Mouse (Mus musculus): ENCODE measurements around the gene Magi1. TPM values are rescaled to one million over a fixed set of nuclear protein-coding genes. Genes with fewer than 3 reads are reported as not detected.
A peak's percentile ranks its signal among the peaks of the same experiment; 100 is the strongest.
"Not testable (repeated sequence)": the region's sequence is repeated elsewhere in the genome, so short reads cannot be mapped to it uniquely, and the experiment has no call there.

Magi1 gene
- polyA plus RNA-seq, 1 experiment, result 74.6 TPM

DNA sequence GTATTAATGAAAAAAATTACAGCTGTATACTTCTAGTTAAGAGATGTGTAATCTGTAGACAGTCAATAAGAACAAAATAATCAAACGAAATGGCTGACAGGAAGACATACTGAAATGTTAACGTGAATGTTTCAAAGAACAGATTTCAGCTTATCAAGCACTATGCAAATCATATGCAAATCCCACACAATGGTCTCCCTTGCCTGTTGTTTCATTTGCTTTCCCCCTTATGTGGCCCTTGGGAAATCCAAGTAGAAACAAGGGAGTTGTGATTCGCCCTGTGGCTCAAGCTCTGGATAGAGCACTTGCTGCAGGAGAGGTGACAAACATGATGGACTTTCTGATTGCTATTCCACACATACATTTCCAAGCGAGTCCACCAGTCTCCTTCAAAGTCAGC, 275.1 kb downstream of the Magi1 start:
- TF ChIP-seq POLR2A (IDR thresholded peaks at IDR 0.05; ENCODE audit: borderline replicate concordance, extremely low read depth, insufficient read depth, insufficient read length, poor library complexity, severe bottlenecking) (no peak), CTCF (IDR thresholded peaks at IDR 0.05; ENCODE audit: borderline replicate concordance, extremely low read depth, insufficient read depth, insufficient read length) (no peak)
- DNase-seq (ENCODE audit: low read depth), result peak; percentile 58

DNA sequence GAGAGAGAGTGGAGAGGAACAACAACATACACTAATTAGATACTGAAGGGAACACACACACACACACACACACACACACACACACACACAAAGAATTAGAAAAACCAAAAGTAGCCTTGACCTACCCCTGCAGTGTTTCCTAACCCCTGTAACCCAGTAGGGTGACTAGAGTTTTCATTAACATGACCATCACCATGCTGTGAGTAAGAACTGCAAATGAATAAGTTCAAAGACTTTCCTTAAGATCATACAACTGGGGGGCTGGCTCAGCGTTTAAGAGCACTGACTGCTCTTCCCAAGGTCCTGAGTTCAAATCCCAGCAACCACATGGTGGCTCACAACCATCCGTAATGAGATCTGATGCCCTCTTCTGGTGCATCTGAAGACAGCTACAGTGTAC, 280.1 kb downstream of the Magi1 start:
- not testable (repeated sequence) for DNase-seq (ENCODE audit: low read depth)

GRCm38 (mm10) chr6:93996841-93997485, 286.8 kb downstream of the Magi1 start:
- TF ChIP-seq CTCF (IDR thresholded peaks at IDR 0.05; ENCODE audit: borderline replicate concordance, extremely low read depth, insufficient read depth, insufficient read length), result no peak
- DNase-seq (ENCODE audit: low read depth), result peak; percentile 50

- no peak for DNase-seq (ENCODE audit: low read depth)
- no peak for TF ChIP-seq CTCF (IDR thresholded peaks at IDR 0.05; ENCODE audit: borderline replicate concordance, extremely low read depth, insufficient read depth, insufficient read length)
These were observed 296.2 kb downstream of the Magi1 start for GRCm38 (mm10) chr6:93987561-93987960.

DNA sequence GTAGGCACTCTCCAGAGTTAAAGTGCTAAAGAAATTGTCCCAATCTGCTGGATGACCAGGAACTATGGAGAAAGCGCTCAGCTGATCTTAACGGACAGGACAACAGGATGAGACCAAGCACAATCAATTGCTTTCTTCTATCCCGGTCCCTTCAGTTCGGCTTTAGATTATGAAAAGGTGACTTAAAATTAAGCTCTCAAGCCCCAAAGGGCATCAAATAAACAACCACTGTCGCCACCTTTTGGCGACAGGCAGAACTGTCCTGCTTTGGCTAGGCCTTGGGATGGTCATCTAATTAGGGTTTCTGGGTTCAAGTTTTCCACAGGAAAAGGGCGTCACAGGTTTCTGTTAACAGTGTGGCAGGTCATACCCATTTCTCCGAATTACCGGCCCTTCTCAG, 298.6 kb downstream of the Magi1 start:
- peak; percentile 58 for DNase-seq (ENCODE audit: low read depth)

DNA sequence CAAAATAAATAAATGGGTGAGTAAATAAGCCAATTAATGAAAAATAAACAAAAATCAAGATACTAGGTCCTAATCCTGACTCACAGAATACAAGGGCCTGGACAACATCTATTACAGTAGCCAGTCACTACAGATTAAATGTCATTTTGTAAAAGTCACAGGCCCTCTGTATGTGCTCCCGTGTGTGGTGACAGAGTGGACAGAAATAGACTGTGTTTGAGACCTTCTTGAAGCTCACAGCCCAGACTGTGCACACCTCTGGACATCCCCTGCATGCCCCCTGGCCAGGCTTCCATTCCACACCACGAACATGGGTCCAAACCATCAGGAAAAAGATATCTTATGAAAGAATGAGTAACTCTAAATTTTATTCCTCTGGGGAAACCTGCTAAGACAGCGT, 300.2 kb downstream of the Magi1 start:
- no peak for TF ChIP-seq POLR2A (IDR thresholded peaks at IDR 0.05; ENCODE audit: borderline replicate concordance, extremely low read depth, insufficient read depth, insufficient read length, poor library complexity, severe bottlenecking)
- no peak for TF ChIP-seq CTCF (IDR thresholded peaks at IDR 0.05; ENCODE audit: borderline replicate concordance, extremely low read depth, insufficient read depth, insufficient read length)
- no peak for DNase-seq (ENCODE audit: low read depth)

More for the DNA sequence above, 298.6 kb downstream of the Magi1 start:
- TF ChIP-seq POLR2A (IDR thresholded peaks at IDR 0.05; ENCODE audit: borderline replicate concordance, extremely low read depth, insufficient read depth, insufficient read length, poor library complexity, severe bottlenecking) (no peak), CTCF (IDR thresholded peaks at IDR 0.05; ENCODE audit: borderline replicate concordance, extremely low read depth, insufficient read depth, insufficient read length) (peak; percentile 75; the same call in 1 of the 2 replicates)

- DNase-seq (ENCODE audit: low read depth), result peak; percentile 57
- TF ChIP-seq POLR2A (IDR thresholded peaks at IDR 0.05; ENCODE audit: borderline replicate concordance, extremely low read depth, insufficient read depth, insufficient read length, poor library complexity, severe bottlenecking) (no peak), CTCF (IDR thresholded peaks at IDR 0.05; ENCODE audit: borderline replicate concordance, extremely low read depth, insufficient read depth, insufficient read length) (no peak)
These were observed 302.5 kb downstream of the Magi1 start for GRCm38 (mm10) chr6:93981211-93981610.

DNA sequence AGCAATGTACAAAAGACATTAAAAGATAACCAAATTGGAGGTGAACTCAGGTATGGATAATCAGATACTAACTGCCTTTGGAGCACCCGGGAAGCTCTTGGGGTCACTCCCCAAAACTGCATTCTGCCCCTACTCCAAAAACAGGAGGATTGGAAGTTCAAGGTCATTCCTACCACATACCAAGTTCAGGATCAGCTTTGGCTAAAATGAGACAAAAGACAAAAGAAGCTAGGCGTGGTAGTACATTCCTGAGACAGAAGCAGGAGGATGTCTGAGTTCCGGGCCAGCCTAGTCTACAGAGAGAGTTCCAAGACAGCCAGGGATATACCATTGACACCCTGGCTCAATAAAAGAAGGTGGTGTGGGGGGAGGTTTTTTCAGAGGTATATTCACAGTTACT, 304.5 kb downstream of the Magi1 start:
- no peak for DNase-seq (ENCODE audit: low read depth)
- TF ChIP-seq CTCF (IDR thresholded peaks at IDR 0.05; ENCODE audit: borderline replicate concordance, extremely low read depth, insufficient read depth, insufficient read length), result no peak
- no peak for TF ChIP-seq POLR2A (IDR thresholded peaks at IDR 0.05; ENCODE audit: borderline replicate concordance, extremely low read depth, insufficient read depth, insufficient read length, poor library complexity, severe bottlenecking)

DNA sequence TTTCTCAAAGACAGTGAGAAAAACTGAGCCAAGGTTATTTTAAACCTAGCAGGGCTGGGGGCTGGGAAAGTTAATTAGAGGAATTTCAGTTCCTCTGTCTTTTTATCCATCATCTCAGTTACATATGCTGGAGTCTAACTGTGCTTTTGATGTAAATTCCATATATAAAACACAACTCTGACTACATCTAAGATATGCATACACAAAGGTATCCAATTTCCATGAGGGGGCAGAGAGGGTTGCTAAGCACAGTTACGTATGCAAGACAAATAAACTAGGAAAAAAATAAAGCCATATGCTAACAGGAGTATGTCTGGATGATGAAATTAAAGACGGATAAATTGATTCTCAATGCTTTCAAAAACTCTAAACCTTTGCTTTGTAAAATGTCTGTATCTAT, 315.0 kb downstream of the Magi1 start:
- no peak for TF ChIP-seq POLR2A (IDR thresholded peaks at IDR 0.05; ENCODE audit: borderline replicate concordance, extremely low read depth, insufficient read depth, insufficient read length, poor library complexity, severe bottlenecking)
- TF ChIP-seq CTCF (IDR thresholded peaks at IDR 0.05; ENCODE audit: borderline replicate concordance, extremely low read depth, insufficient read depth, insufficient read length), result no peak
- DNase-seq (ENCODE audit: low read depth), result no peak

- no peak for TF ChIP-seq POLR2A (IDR thresholded peaks at IDR 0.05; ENCODE audit: borderline replicate concordance, extremely low read depth, insufficient read depth, insufficient read length, poor library complexity, severe bottlenecking)
- TF ChIP-seq CTCF (IDR thresholded peaks at IDR 0.05; ENCODE audit: borderline replicate concordance, extremely low read depth, insufficient read depth, insufficient read length), result no peak
- DNase-seq (ENCODE audit: low read depth), result peak; percentile 69
These were observed 320.9 kb downstream of the Magi1 start for GRCm38 (mm10) chr6:93962757-93963336.

DNA sequence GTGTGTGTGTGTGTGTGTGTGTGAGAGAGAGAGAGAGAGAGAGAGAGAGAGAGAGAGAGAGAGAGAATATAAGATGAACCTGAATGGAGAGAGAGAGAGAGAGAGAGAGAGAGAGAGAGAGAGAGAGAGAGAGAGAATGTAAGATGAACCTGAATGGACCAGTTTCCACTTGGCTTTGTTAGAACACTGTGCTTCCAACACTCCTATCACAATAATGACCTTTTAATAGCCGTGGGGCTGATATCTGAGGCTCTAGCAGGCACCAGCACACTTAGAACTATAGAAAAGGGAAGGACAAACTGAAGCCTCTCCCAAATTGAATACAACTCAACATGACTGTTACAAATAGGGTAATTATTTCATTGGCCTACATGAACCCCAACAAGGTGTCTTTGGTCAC, 321.9 kb downstream of the Magi1 start:
- DNase-seq (ENCODE audit: low read depth), result no peak
- TF ChIP-seq CTCF (IDR thresholded peaks at IDR 0.05; ENCODE audit: borderline replicate concordance, extremely low read depth, insufficient read depth, insufficient read length) (no peak), POLR2A (IDR thresholded peaks at IDR 0.05; ENCODE audit: borderline replicate concordance, extremely low read depth, insufficient read depth, insufficient read length, poor library complexity, severe bottlenecking) (no peak)

DNA sequence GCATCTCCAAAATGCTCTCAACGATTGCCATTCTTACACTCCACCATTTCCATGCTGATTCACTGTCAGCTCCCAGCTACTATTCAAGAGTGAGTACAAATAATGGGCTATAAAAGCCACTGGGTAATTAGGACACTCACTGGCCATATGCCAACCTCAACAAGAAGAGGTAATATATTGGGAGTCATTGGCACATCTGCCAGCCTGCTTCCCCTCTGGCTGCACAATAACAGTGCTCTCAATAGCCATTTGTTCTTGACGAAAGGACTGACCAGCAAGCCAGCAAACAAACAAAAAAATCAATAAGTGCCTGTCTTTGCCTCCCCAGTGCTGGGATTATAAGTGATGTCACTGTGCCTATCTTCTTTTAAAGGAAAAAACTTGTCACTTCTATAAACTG, 326.5 kb downstream of the Magi1 start:
- TF ChIP-seq POLR2A (IDR thresholded peaks at IDR 0.05; ENCODE audit: borderline replicate concordance, extremely low read depth, insufficient read depth, insufficient read length, poor library complexity, severe bottlenecking) (no peak), CTCF (IDR thresholded peaks at IDR 0.05; ENCODE audit: borderline replicate concordance, extremely low read depth, insufficient read depth, insufficient read length) (no peak)
- DNase-seq (ENCODE audit: low read depth), result peak; percentile 84

Data from brain, embryonic 14.5 days (tissue).